Mouse (Mus musculus) limb, embryonic 14.5 days (tissue): Measurements from ENCODE around the gene Krba1. TPM values are rescaled to one million over a fixed set of nuclear protein-coding genes. Genes with fewer than 3 reads are reported as not detected.

Experiments
- ATAC-seq: fragments of 200-750 bp; cut with Nextera tagmentation; 2 replicates; pipeline ENCODE4 v1.8.0; 2017; ENCODE audit warnings: low read depth, moderate number of reproducible peaks, moderate TSS enrichment; ENCODE audit not compliant: low FRiP score
- DNase-seq: peaks from one replicate; pipeline ENCODE4 v3.0.0-alpha.2; 2015; ENCODE audit warnings: low spot score
- H3K27ac ChIP-seq: fragments of 300-500 bp; sonication (generic); replicated peaks from 2 replicates; pipeline ENCODE4 v1.5.1; 2014; ENCODE audit warnings: low read depth, mild to moderate bottlenecking, low read length, moderate library complexity, mixed read lengths
- H3K27me3 ChIP-seq: fragments of 300-500 bp; sonication (generic); 2 replicates; pipeline ENCODE4 v1.6.1; 2014; ENCODE audit warnings: low read length, mixed read lengths; ENCODE audit not compliant: control insufficient read depth, insufficient read depth
- H3K36me3 ChIP-seq: fragments of 300-500 bp; sonication (generic); 2 replicates; pipeline ENCODE4 v1.6.1; 2014; ENCODE audit warnings: mild to moderate bottlenecking, low read length, moderate library complexity, mixed read lengths; ENCODE audit not compliant: control insufficient read depth, insufficient read depth
- H3K4me1 ChIP-seq: fragments of 300-500 bp; sonication (generic); 2 replicates; pipeline ENCODE4 v1.6.1; 2014; ENCODE audit warnings: antibody characterized with exemption, low read length, mixed read lengths; ENCODE audit not compliant: control insufficient read depth, insufficient read depth
- H3K4me2 ChIP-seq: fragments of 300-500 bp; sonication (generic); replicated peaks from 2 replicates; pipeline ENCODE4 v1.6.1; 2014; ENCODE audit warnings: low read depth, mild to moderate bottlenecking, low read length, moderate library complexity; ENCODE audit not compliant: severe bottlenecking
- H3K4me3 ChIP-seq: fragments of 300-500 bp; sonication (generic); replicated peaks from 2 replicates; pipeline ENCODE4 v1.5.1; 2014; ENCODE audit warnings: low read length
- H3K9ac ChIP-seq: fragments of 300-500 bp; sonication (generic); 2 replicates; pipeline ENCODE4 v1.6.1; 2014; ENCODE audit warnings: mild to moderate bottlenecking, low read depth, low read length, moderate library complexity; ENCODE audit not compliant: severe bottlenecking
- H3K9me3 ChIP-seq: fragments of 300-500 bp; sonication (generic); 2 replicates; pipeline ENCODE4 v1.6.1; 2016; ENCODE audit warnings: low read length; ENCODE audit not compliant: control insufficient read depth
- POLR2A ChIP-seq: fragments of 200-500 bp; IDR thresholded peaks from 2 replicates; pipeline ENCODE4 v1.8.0; 2012; ENCODE audit warnings: inconsistent platforms, mild to moderate bottlenecking, moderate library complexity, borderline replicate concordance; ENCODE audit not compliant: insufficient read depth, insufficient read length; ENCODE audit errors: extremely low read depth
- WGBS: fragments of 180-500 bp; shearing (Covaris S2); extraction: QIAGEN DNeasy Blood & Tissue Kit; methylation state at CpG from one replicate; pipeline ENCODE4 v1.1.7; 2014; 5-methylcytosine and 5-hydroxymethylcytosine counted together
- polyA plus RNA-seq, 2 experiments: library from polyadenylated mRNA; depleted of rRNA in 1 of 2; stranded (reverse) in 1 of 2; unstranded in 1 of 2; fragments of >200 nt; fragmentation: Nextera tagmentation in 1 of 2; extraction: Ambion mirVana in 1 of 2; gene quantifications; 2 replicates each; pipeline versions ENCODE4 v1.2.1 to v1.2.3; 2012 to 2014

The Krba1 gene
- polyA plus RNA-seq, 2 experiments = 22.1 to 39.1 TPM

GRCm38 (mm10) chr6:48435111-48435510 lies 39.7 kb downstream of the Krba1 start:
- no peak for ATAC-seq
- 48% methylated on average over 4 of the region's 5 CpGs for WGBS

DNA sequence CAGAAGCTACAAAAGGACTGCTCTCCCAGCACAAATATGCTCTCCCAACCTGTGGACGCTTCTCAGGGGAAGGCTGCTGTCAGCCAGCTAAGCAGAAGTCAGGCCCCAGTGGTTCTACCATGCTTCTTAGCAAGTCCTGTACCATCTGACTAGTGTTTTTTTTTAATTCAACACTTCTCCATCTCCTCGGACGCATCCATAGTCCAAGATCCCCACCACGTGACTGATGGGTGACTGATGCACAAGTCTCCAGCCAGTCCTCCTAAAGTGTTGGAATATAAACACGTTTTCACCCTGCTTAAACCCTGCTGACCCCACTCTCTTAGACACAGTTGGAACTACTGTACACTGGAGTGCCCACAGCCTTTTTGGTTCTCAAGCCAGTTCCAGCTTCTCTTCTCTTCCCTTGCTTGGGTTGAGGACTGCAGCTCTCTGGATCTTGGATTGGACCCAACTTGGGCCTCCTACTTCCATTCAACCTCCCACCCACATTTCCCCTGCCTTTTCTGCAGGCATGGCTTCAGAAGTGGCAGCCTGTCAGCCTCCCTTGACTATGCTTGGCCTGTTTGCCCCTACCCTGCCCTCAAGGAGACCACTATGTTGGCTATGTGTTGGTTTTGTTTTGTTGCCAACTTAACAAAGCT lies 40.4 kb downstream of the Krba1 start:
- Histone ChIP-seq H3K4me2 (no peak overlapping the region), H3K9me3 (no peaks in the 10 kb centered on the region), H3K36me3 (peaks cover 41% of the 10 kb centered on the region), H3K27me3 (peaks cover 10% of the 10 kb centered on the region; the same call in 1 of the 2 replicates), H3K4me3 (no peak overlapping the region), H3K27ac (no peak overlapping the region), H3K4me1 (peaks cover 29% of the 10 kb centered on the region), H3K9ac (no peak overlapping the region)
- TF ChIP-seq POLR2A = no peak
- DNase-seq (no peak), ATAC-seq (no peak)
- WGBS = 82% methylated on average over 5 of the region's 5 CpGs

More at GRCm38 (mm10) chr6:48435111-48435510, 39.7 kb downstream of the Krba1 start:
- peaks cover 25% of the 10 kb centered on the region for H3K4me1 ChIP-seq
- H3K4me2 ChIP-seq = no peak overlapping the region
- H3K9me3 ChIP-seq = no peaks in the 10 kb centered on the region
- no peak overlapping the region for H3K9ac ChIP-seq
- DNase-seq = no peak
- H3K27me3 ChIP-seq = peaks cover 10% of the 10 kb centered on the region; the same call in 1 of the 2 replicates
- no peak for TF ChIP-seq POLR2A
- H3K4me3 ChIP-seq = no peak overlapping the region
- H3K36me3 ChIP-seq = peaks cover 39% of the 10 kb centered on the region
- no peak overlapping the region for H3K27ac ChIP-seq

- no peak overlapping the region for H3K27ac ChIP-seq
- H3K36me3 ChIP-seq = peaks cover 60% of the 10 kb centered on the region
- DNase-seq (no peak), ATAC-seq (no peak)
- no peak overlapping the region for H3K4me2 ChIP-seq
- WGBS = 49% methylated on average over 25 of the region's 35 CpGs
- no peak for TF ChIP-seq POLR2A
- no peak overlapping the region for H3K4me3 ChIP-seq
- peaks cover 35% of the 10 kb centered on the region for H3K4me1 ChIP-seq
- no peak overlapping the region for H3K9ac ChIP-seq
- H3K9me3 ChIP-seq = no peaks in the 10 kb centered on the region
- H3K27me3 ChIP-seq = peaks cover 10% of the 10 kb centered on the region; the same call in 1 of the 2 replicates
Observed at GRCm38 (mm10) chr6:48437679-48438376, 42.4 kb downstream of the Krba1 start.

- H3K27ac ChIP-seq = no peak overlapping the region
- H3K9ac ChIP-seq = no peak overlapping the region; the same call in 1 of the 2 replicates
- DNase-seq (no peak), ATAC-seq (no peak)
- no peak for TF ChIP-seq POLR2A
- H3K4me2 ChIP-seq = no peak overlapping the region
- H3K9me3 ChIP-seq = no peaks in the 10 kb centered on the region
- peaks cover 43% of the 10 kb centered on the region for H3K4me1 ChIP-seq
- WGBS = 32% methylated on average over 50 of the region's 55 CpGs
- no peak overlapping the region for H3K4me3 ChIP-seq
- H3K27me3 ChIP-seq = peaks cover 10% of the 10 kb centered on the region; the same call in 1 of the 2 replicates
- peaks cover 60% of the 10 kb centered on the region for H3K36me3 ChIP-seq
Observed at GRCm38 (mm10) chr6:48438475-48439125, 43.2 kb downstream of the Krba1 start.

DNA sequence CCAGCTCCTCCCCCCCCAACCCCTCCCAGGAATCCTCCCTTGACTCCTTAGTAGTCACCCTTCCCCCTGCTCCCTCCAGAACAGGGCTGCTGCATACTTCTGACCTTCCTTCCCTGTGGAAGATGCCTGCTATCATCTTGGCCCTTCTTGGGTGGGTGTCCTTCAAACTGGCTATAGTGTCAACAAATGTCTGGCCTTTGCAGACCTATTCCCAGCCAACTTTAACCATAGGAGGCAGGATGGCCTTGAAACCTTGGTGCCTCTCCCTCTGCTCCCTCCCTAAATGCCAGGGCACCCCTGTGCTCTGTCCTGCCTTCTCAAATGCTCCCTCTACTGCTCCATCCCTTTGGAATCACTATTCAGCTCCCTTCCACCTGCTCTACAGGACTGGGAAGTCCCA lies 44.3 kb downstream of the Krba1 start:
- no peak for ATAC-seq
- no peak for DNase-seq
- Histone ChIP-seq H3K4me2 (no peak overlapping the region), H3K36me3 (peaks cover 60% of the 10 kb centered on the region), H3K27ac (no peak overlapping the region), H3K4me1 (peaks cover 45% of the 10 kb centered on the region), H3K9ac (no peak overlapping the region), H3K27me3 (peaks cover 10% of the 10 kb centered on the region; the same call in 1 of the 2 replicates), H3K4me3 (no peak overlapping the region), H3K9me3 (no peaks in the 10 kb centered on the region)
- TF ChIP-seq POLR2A = no peak
